Mouse (Mus musculus) heart, embryonic 11.5 days (tissue): ENCODE measurements around the gene Rbbp9. TPM values are rescaled to one million over a fixed set of nuclear protein-coding genes. Genes with fewer than 3 reads are reported as not detected.

Experiments used
- ATAC-seq: fragments of 200-750 bp; cut with Nextera tagmentation; replicated peaks from 2 replicates; pipeline ENCODE4 v1.8.0; 2017; ENCODE audit warnings: moderate library complexity; ENCODE audit not compliant: insufficient number of reproducible peaks, low FRiP score, low TSS enrichment
- H3K27ac ChIP-seq: fragments of 300-500 bp; sonication (generic); 2 replicates; pipeline ENCODE4 v1.5.1; 2014; ENCODE audit warnings: mild to moderate bottlenecking, low read depth, low read length
- H3K27me3 ChIP-seq: fragments of 300-500 bp; sonication (generic); 2 replicates; pipeline ENCODE4 v1.6.1; 2014; ENCODE audit warnings: mild to moderate bottlenecking, low read length, mixed read lengths; ENCODE audit not compliant: control insufficient read depth, insufficient read depth
- H3K36me3 ChIP-seq: fragments of 300-500 bp; sonication (generic); 2 replicates; pipeline ENCODE4 v1.6.1; 2014; ENCODE audit warnings: mild to moderate bottlenecking, low read length, moderate library complexity, mixed read lengths; ENCODE audit not compliant: control insufficient read depth, insufficient read depth
- H3K4me1 ChIP-seq: fragments of 300-500 bp; sonication (generic); 2 replicates; pipeline ENCODE4 v1.6.1; 2014; ENCODE audit warnings: low read length; ENCODE audit not compliant: control insufficient read depth, insufficient read depth
- H3K4me2 ChIP-seq: fragments of 300-500 bp; sonication (generic); 2 replicates; pipeline ENCODE4 v1.6.1; 2014; ENCODE audit warnings: mild to moderate bottlenecking, moderate library complexity
- H3K4me3 ChIP-seq: fragments of 300-500 bp; sonication (generic); 2 replicates; pipeline ENCODE4 v1.5.1; 2014; ENCODE audit warnings: low read depth, low read length
- H3K9ac ChIP-seq: fragments of 300-500 bp; sonication (generic); 2 replicates; pipeline ENCODE4 v1.6.1; 2014; ENCODE audit warnings: mild to moderate bottlenecking, low read depth, low read length, moderate library complexity
- H3K9me3 ChIP-seq: fragments of 300-500 bp; sonication (generic); replicated peaks from 2 replicates; pipeline ENCODE4 v1.6.1; 2016; ENCODE audit warnings: low read length; ENCODE audit not compliant: control insufficient read depth
- WGBS: fragments of 180-500 bp; shearing (Covaris S2); extraction: QIAGEN DNeasy Blood & Tissue Kit; methylation state at CpG from one replicate; pipeline ENCODE4 v1.1.7; 2014; ENCODE audit not compliant: insufficient replicate concordance; 5-methylcytosine and 5-hydroxymethylcytosine counted together
- polyA plus RNA-seq: library from polyadenylated mRNA; unstranded; fragments of >200 nt; fragmentation: Nextera tagmentation; extraction: Ambion mirVana; gene quantifications from 2 replicates; pipeline ENCODE4 v1.2.1, GENCODE M21; 2014

Rbbp9 gene
- polyA plus RNA-seq, 1 experiment from 2014 or later, result 41.5 TPM

DNA sequence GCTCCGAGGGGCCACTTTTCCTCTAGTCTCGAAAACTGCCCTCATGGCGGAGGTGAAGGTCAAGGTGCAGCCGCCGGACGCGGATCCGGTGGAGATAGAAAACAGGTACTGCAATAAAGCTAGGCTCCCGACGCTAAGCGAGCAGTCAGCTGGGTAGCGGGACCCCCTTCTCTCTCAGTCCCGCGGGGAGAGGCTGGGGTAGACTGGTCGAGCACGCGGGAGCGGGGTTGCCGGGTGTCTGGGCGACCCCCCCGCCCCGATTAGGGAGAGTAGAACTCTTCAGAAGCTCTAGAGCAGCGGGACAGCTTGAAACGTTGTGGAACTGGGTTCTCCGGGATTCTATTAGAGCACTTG is 22.9 kb downstream of the Rbbp9 start:
- Histone ChIP-seq H3K4me1 (peaks cover 5% of the 10 kb centered on the region; the same call in 1 of the 2 replicates), H3K27me3 (0 out of 2 replicates have a peak, but pooled peaks cover 3% of the 10 kb centered on the region), H3K4me3 (peak overlapping the region; percentile 67), H3K27ac (peak overlapping the region; percentile 80), H3K9ac (peak overlapping the region; percentile 73), H3K4me2 (peak overlapping the region; percentile 77), H3K9me3 (no peaks in the 10 kb centered on the region), H3K36me3 (peaks cover 8% of the 10 kb centered on the region)
- peak; percentile 23; the same call in 1 of the 2 replicates for ATAC-seq
- 0% methylated on average over 25 of the region's 25 CpGs for WGBS

DNA sequence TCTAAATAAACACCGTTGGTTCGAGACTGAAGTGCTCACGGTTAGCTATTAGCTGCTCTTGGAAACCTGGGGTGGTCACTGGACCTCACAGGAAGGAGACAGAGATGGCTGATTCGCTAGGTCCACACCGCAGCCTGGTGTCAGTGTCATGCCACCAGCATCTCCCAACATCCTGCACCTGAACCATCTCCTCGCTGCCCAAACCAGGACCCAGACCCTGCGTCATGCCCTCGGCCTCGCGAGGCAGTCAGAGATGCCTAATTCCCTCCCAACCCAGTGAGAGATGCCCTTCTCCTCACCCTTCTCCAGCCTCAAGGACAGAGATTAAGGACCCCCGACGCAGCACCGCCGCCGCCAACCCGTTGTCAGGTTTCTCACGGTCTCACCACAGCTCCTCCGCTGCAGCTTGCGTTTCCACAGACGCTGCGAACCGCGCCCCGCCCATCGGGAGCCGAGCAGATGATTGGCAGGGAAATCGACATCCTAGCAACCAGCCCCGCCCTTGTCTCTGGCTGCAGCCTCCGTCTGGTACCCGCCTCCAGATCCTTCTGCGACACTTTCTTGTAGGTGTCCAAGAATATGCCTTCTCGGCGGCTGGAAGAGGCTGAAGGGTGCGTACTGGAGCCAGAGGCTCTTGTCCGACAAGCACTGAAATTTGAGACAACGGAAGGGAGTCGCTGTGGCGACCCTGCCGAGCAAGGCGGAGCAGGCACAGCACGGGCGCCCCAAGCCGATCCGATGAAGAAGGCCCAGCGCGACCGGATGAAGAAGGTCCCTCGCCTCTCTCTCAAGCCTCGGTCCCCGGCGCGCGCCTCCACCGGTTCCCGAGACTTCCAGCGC is 23.5 kb downstream of the Rbbp9 start, which contains the start of the genes Dzank1 and Polr3f:
Gene Dzank1, minus strand, starts transcription at position 434 of the 840 bp plus-strand sequence.
Gene Polr3f, plus strand, starts transcription at position 738 of the 840 bp plus-strand sequence.
- peak; percentile 95 for ATAC-seq
- peak within 1 kb of the TSS; percentile 67 for H3K4me3 ChIP-seq
- H3K36me3 ChIP-seq, result peaks cover 5% of the 10 kb centered on the region
- peak within 1 kb of the TSS; percentile 73 for H3K9ac ChIP-seq
- 2% methylated on average over 56 of the region's 56 CpGs for WGBS
- peak within 1 kb of the TSS; percentile 80 for H3K27ac ChIP-seq
- H3K27me3 ChIP-seq, result 0 out of 2 replicates have a peak, but pooled peaks cover 3% of the 10 kb centered on the region
- H3K4me2 ChIP-seq, result peak within 1 kb of the TSS; percentile 77
- peaks cover 5% of the 10 kb centered on the region; the same call in 1 of the 2 replicates for H3K4me1 ChIP-seq
- H3K9me3 ChIP-seq, result no peaks in the 10 kb centered on the region

DNA sequence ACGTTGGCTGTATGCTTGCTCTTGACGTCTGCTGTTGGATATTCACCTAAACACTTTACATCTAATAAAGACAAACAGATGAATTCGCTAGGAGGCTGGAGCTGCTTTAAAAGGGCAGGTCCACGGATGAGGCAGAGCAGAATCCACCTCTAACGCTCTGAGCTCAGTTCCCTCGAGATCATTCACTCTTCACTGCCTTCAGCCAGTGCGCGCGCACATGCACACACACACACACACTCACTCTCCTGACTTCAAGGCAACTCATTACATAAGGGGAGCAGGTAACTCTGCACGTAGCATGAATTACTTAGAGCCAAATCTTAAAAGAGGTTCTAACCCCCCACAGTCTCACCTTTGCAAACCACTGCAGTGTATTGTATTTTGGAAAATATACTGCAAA is 24.8 kb downstream of the Rbbp9 start:
- H3K9ac ChIP-seq, result no peak overlapping the region
- no peak for ATAC-seq
- no peaks in the 10 kb centered on the region for H3K36me3 ChIP-seq
- H3K4me3 ChIP-seq, result no peak overlapping the region
- H3K4me1 ChIP-seq, result peaks cover 5% of the 10 kb centered on the region; the same call in 1 of the 2 replicates
- no peak overlapping the region for H3K27ac ChIP-seq
- no peak overlapping the region for H3K4me2 ChIP-seq
- 0 out of 2 replicates have a peak, but pooled peaks cover 3% of the 10 kb centered on the region for H3K27me3 ChIP-seq
- H3K9me3 ChIP-seq, result no peaks in the 10 kb centered on the region
- WGBS, result 57% methylated on average over 10 of the region's 10 CpGs

DNA sequence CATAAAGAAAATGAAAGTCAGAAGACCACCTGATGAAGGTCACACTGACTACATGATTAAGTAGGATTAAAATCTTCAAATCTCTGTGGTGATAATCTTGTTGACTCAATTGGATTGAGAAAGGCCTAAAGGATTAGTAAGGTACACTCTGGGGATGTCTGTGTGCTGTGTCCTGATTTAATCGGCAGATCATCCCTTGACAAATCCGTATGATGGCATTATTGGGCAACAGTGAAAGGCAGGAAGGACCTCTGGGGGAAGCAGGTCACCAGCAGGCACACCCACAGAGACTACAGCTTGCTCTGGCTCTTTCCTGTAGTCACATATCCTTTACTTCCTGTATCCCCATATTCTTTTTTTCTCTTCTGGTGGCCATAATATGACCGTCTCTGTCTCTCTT is 30.9 kb downstream of the Rbbp9 start:
- H3K4me1 ChIP-seq, result no peaks in the 10 kb centered on the region
- no peak overlapping the region for H3K4me2 ChIP-seq
- H3K9ac ChIP-seq, result no peak overlapping the region
- no peaks in the 10 kb centered on the region for H3K9me3 ChIP-seq
- no peaks in the 10 kb centered on the region for H3K27me3 ChIP-seq
- 68% methylated on average over 3 of the region's 3 CpGs for WGBS
- no peak overlapping the region for H3K4me3 ChIP-seq
- H3K36me3 ChIP-seq, result no peaks in the 10 kb centered on the region
- H3K27ac ChIP-seq, result no peak overlapping the region
- no peak for ATAC-seq

DNA sequence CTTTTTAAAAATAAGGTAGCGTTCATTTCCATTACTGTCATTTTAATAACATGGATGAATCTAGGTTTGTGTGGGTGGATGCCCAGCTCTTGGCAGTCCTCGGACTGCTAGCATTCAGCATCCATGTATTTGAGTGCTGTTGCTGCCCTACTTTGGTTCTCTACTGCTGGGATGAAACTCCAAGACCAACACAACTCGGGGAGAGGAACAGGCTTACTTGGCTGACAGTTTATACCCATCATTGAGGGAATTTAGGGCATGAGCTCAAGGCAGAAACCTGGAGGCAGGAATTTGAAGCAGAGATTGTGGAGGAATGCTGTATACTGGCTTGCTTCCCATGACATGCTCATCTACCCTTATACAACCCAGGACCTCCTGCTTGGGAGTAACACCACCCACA is 36.0 kb downstream of the Rbbp9 start:
- 76% methylated on average over 3 of the region's 3 CpGs for WGBS
- H3K36me3 ChIP-seq, result no peaks in the 10 kb centered on the region
- no peaks in the 10 kb centered on the region for H3K27me3 ChIP-seq
- no peak overlapping the region for H3K27ac ChIP-seq
- no peaks in the 10 kb centered on the region for H3K9me3 ChIP-seq
- H3K4me1 ChIP-seq, result no peaks in the 10 kb centered on the region
- ATAC-seq, result no peak
- no peak overlapping the region for H3K9ac ChIP-seq
- H3K4me2 ChIP-seq, result no peak overlapping the region
- H3K4me3 ChIP-seq, result no peak overlapping the region

DNA sequence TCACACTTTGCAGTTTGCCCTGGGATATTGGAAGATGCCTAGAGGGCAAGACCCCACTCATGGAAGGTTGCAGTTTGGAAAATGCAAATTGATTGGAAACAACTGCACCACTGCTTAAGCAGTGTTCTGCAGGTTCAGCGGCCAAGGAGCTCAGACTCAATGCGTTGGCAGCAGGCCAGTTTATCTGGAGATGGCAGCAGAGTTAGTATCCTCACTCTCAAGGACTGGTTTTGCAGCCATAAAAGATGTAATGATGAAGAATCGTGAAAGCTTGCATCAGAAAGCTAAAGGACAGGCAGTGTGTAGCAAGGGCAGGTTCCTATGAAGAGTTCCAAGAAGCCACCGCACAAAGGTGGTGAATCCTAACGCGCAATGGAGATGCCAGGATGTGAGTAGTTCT is 48.5 kb downstream of the Rbbp9 start:
- Histone ChIP-seq H3K4me3 (no peak overlapping the region), H3K9me3 (no peaks in the 10 kb centered on the region), H3K4me2 (no peak overlapping the region), H3K9ac (no peak overlapping the region), H3K4me1 (no peaks in the 10 kb centered on the region), H3K36me3 (no peaks in the 10 kb centered on the region), H3K27ac (no peak overlapping the region), H3K27me3 (no peaks in the 10 kb centered on the region)
- no peak for ATAC-seq
- 75% methylated on average over 6 of the region's 6 CpGs for WGBS

Other genes with a start within 250 kb of the Rbbp9 start
- 0.10 TPM in 1 of 2 replicates, not detected in the other for gene Ovol2, start 218.7 kb downstream of the Rbbp9 start, polyA plus RNA-seq
- 25.0 and 30.8 TPM in 2 replicates for gene Kat14, start 181.9 kb downstream of the Rbbp9 start, polyA plus RNA-seq
- 2.3 TPM in 1 of 2 replicates, not detected in the other for gene Pet117, start 181.9 kb downstream of the Rbbp9 start, polyA plus RNA-seq
- 0.63 and 0.77 TPM in 2 replicates for gene Dzank1, start 23.5 kb downstream of the Rbbp9 start, polyA plus RNA-seq
- gene Polr3f, start 23.2 kb downstream of the Rbbp9 start, polyA plus RNA-seq, result 20.8 and 21.3 TPM in 2 replicates
- 51.4 and 55.2 TPM in 2 replicates for gene Sec23b, start 5.4 kb upstream of the Rbbp9 start, polyA plus RNA-seq
- 48.5 and 55.0 TPM in 2 replicates for gene Smim26, start 43.2 kb upstream of the Rbbp9 start, polyA plus RNA-seq
- gene Dtd1, start 49.0 kb upstream of the Rbbp9 start, polyA plus RNA-seq, result 26.7 and 30.7 TPM in 2 replicates